Mouse (Mus musculus): ENCODE measurements around the gene Ndufb6. TPM values are rescaled to one million over a fixed set of nuclear protein-coding genes. Genes with fewer than 3 reads are reported as not detected.
"Not testable (repeated sequence)": the region's sequence is repeated elsewhere in the genome, so short reads cannot be mapped to it uniquely, and the experiment has no call there.

Ndufb6 gene
- total RNA-seq (2021), result 100 to 1,000 TPM; 448 to 463 TPM
- long read RNA-seq, experiment 1, transcript Ndufb6-201 (4 exons, 659 nt), result major isoform, 245 of 251 reads
- long read RNA-seq, experiment 1, partial matches to known transcripts, result 2 of 251 reads
- long read RNA-seq, experiment 1, other reads (novel, unspliced or antisense), result 3 of 251 reads
- long read RNA-seq, experiment 2, transcript Ndufb6-202 (3 exons, 480 nt), result minor isoform, 5 of 271 reads
- long read RNA-seq, experiment 2, transcript Ndufb6-201 (4 exons, 659 nt), result major isoform, 262 of 271 reads
- long read RNA-seq, experiment 2, partial matches to known transcripts, result 0 of 271 reads
- long read RNA-seq, experiment 2, other reads (novel, unspliced or antisense), result 4 of 271 reads

DNA sequence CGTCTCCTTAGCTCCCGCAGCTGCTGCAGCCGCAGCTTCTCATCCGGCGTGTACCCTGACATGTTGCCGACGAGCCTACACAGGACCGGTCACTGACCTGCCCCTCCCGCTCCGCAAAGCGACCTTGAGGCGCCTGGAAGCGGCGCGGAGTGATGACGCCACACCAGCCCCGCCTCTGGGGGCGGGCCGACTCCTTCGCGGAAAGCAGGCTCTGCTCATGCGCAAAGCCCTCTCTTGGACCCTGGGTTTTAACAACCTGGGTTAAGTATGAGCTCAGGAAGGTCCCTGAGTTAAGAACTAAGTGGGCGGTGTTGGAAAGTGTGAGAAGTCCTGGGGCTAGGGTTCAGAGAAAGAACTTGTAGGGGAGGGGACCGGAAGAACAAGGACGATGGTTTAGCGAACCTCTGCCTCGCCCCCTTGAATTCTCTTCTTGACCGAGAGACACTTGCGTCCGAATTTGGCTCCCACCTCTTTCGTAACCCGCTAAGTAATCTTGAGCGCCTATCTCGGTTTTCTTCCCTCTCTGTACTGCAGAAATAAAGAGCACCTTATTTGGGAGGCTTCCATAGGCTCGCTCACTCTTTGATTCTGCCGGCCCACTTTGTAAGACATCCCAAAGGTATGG lies at the start of gene Ndufb6:
Gene Ndufb6 (minus strand): TSS at position 146 of the 625 bp plus-strand sequence.
- intact Hi-C loops (cut with DNase I), result loop anchor here (5.0 kb wide), 1 partner anchor 37 kb away; no protein-coding TSS in a partner anchor

DNA sequence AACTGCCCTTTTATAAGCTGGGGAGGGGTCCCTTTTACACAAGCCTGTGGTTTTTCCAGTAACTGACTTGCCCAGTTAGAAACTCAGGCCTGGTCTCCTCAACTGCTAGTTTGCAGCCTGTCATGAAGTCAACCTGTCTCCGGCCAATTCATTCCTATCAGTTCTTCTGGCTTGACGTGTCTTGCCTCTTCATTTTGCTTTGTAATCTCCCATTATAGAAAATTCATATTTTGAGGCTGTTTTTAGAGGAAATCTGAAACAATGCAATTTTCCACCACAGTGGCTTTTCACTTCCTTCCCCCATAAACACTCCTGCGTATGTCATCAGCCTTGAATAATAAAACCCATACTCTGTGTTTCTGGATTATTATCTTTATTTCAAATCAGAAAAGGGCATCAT lies 47.9 kb upstream of the Ndufb6 start:
- no peak for DNase-seq
- intact Hi-C loops (cut with DNase I), result no loop called here

More for the DNA sequence above, at the start of gene Ndufb6:
- DNase-seq, result peak; percentile 96 to 99

DNA sequence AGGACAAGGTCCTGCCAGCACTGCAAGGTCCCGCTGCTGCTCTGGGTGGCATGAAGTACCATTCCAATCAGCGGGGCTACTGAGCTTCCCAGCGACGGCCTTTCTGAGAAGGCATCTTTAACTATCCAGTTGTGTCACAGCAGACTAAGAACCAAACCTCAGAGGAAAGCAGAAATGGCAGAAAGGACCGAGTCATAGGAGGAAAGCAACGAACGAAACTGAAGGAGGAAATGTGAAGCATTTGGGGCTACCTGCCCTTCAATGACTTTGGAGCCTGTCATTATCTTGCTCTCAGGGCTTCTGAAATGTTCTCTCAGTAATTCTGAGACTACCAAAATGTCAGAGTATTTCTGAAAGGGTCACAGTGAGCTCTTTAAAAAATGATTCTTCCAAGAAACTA lies 45.4 kb upstream of the Ndufb6 start:
- no peak for DNase-seq
- intact Hi-C loops (cut with DNase I), result no loop called here

DNA sequence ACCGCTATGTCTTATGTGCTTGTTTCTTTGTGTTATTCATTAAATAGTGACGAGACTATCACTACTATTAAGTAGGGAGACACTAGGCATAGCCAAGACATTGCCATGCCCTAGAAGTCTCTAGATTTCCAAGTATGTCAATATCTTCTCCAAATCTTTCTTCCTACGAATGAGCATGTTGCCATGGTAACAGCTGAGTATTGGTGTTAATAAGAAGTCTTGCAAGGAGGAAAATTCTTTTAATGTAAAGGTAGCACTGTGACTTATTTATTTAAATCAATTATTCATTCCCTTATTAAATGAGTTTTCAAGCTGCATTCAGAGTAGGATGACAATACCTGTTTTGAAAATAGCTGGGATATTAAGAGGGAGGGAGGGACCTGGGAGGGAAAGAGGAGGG lies 38.2 kb upstream of the Ndufb6 start:
- no peak for DNase-seq
- intact Hi-C loops (cut with DNase I), result no loop called here

DNA sequence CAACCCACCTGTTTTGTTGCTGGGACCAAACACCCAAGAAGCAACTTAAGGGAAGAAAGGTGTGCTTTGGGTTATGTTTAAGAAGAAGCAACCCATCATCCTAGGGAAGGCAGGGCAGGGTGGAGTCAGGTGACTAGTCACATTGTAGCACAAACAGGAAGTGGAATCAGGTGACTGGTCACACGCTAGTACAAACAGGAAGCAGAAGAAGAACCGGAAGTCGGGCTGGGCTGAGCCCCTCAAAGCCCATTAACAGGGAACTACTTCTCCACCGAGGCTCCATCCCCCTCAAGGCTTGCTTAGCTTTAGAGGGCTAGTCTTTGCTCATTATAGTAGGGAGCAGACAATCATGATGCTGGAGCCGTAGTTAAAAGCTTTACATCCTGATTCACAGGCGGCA lies 33.8 kb upstream of the Ndufb6 start:
- intact Hi-C loops (cut with DNase I), result no loop called here
- DNase-seq, result no peak

DNA sequence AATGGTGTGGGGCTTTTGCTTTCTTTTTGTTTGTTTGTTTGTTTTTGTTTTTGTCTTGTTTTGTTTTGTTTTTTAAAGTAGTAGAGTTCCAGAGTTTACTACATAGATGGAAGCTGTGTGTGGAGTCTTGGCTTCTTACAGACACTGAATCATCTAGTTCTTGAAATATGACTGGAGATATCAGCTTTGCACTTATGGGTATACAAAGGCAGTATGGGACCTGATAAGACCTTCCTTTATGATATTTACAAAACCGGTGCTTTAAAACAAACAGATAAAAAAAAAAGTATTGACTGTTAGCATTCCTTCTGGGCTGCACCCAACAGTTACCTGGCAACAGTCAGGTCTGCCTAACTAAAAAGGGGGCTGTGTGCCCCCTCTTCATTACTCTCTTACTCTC lies 33.0 kb upstream of the Ndufb6 start:
- intact Hi-C loops (cut with DNase I), result no loop called here
- no peak for DNase-seq

DNA sequence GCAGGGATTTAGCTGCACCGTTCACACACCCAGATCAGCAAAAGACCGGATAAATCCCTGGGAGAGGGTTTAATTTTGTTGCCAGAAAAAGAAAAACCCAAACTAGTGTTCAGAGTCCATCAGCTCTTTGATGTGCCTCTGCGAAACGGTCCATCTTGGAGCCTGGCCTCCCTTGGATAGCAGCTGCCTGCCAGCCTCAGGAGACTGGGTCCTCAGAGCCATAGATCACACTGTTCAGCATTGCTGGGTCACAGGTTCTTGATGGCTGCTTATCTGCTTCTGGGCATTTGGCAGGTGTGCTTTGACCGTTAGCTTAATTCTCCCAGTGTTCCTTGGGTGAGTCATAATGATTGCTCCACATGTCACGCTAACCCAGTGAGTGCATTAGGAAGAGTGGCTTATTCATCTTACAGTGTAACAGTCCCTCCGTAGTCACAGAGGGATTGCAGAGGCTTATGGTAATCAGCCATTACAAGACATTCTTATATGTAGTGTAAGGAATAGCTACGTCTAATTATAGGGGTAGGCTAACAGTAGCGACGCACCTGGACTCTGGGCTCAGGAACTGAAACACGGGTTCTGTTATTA lies 31.7 kb upstream of the Ndufb6 start:
- intact Hi-C loops (cut with DNase I), result no loop called here

DNA sequence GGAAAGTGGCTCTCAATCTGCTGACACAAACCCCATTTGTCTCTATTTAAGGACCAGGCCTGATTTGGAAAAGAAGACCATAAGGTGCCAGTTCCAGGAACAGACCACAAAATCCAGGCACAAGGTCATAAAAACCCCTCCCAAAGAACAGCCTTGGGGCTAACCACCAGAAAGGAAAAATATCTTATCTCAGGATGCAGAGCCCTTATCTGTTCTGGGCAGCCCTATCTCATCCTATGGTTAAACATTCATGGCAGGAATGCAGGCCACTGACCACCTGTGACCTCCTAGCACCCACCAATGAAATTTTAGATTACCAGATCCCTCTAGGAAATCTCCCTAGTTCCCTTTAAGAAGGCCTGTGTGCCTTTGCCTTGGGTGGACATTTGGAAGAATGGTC lies 30.5 kb upstream of the Ndufb6 start:
- intact Hi-C loops (cut with DNase I), result no loop called here
- DNase-seq, result no peak

More for the DNA sequence above, 31.7 kb upstream of the Ndufb6 start:
- DNase-seq, result no peak

DNA sequence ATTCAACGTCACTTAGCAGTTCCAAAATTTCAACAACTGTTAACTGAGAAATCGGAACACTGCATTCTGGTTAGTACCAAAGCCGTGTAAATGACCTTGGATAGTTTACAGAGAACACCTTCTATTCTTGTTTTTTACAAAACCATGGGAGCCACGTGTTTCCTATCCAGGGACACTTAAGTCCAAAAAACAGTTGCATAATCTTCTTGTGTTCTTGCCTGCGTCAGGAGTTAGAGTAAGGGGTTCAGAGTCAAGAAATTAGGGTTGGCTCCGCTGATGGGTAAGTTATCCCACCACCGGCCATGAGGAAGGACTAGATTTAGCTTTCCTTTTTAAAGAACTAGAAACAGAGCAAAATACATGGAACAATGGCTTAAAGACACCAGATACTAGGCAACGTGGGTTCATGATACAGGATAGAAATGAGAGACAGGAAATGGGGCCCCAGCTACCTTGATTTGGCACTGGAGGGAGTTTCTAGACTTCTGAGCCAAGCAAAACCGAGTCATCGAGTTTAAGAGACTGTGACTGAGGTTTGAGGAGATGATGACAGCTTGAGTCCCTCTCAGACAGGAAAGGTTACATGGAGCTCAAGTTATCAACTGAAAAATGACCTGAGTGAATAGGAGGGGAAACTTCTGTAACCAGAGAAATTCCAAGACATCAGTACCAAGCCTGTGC lies 23.4 kb upstream of the Ndufb6 start:
- intact Hi-C loops (cut with DNase I), result no loop called here
- no peak for DNase-seq

DNA sequence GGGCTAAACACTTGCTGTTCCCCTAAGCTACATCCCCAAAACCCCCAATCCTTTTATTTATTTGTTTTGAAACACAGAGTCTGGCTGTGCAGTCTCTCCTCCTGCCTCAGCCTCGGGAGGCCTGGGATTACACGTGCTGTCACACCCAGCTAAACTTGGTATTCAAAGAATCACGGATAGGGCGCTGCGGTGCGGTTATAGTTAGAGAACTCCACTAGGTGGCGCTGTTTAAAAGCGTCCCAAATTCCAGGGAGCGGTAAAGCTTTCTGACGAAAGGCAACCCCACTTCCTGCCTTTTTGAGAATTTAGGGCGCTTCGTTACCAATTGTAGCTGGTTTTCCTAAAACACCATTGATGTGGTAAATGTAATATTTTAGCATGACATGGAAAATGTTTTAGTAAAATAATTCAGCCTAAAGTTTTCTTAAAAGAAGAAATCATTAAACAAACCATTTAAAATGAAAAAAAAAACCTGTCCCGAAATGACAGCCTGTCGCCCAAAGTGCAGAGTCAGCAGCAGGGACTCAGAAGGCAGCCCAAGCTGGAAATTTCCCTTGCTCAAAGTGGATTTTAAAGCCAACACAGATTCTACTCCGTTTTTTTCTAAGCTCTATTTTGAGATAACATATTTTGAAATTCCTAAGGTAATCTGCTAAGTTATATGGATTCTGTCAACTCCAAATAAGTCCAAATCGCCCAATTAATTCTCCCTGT lies 22.0 kb upstream of the Ndufb6 start:
- intact Hi-C loops (cut with DNase I), result loop anchor here (1.0 kb wide), 1 partner anchor 381 kb away; no protein-coding TSS in a partner anchor
- peak; percentile 69 to 81 for DNase-seq

DNA sequence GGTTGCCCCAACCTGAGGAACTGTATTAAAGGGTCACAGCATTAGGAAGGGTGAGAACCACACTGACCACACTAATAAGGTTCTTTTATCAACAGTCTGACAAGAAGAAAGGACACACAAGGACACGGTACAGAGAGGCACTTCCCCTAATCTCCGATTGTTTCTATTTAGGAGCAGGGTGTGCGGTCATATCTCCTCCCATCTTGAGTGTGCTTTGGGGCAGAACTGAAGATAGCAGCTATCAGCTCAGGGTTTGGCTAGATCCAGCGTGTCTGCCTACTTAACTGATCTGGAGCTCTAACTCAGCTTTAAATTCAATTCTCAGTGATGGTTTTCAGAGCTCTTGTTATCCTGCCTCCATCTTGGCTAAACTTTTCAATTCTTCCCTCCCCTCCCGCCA lies 19.9 kb upstream of the Ndufb6 start:
- no peak for DNase-seq

DNA sequence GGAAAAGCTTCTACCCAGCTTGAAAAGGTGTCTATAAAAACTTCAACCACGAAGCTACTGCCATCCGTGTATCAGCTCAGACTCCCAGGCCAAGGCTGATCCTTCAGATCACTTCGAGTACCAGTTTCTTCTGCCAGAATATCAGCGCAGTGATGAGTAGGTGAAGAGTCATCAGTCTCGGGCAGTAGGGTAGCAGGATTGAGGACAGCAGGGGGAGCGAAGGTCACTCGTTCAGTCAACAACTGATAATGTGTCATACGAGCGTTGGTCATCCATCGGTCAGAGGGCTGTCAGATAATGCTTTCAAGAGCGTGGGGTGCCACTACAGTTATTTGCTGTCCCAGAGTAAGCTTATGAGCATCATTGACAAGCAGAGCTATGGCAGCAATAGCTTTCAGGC lies 12.3 kb upstream of the Ndufb6 start:
- DNase-seq; intact Hi-C loops (cut with DNase I): not testable (repeated sequence)

More for the DNA sequence above, 19.9 kb upstream of the Ndufb6 start:
- intact Hi-C loops (cut with DNase I), result no loop called here

DNA sequence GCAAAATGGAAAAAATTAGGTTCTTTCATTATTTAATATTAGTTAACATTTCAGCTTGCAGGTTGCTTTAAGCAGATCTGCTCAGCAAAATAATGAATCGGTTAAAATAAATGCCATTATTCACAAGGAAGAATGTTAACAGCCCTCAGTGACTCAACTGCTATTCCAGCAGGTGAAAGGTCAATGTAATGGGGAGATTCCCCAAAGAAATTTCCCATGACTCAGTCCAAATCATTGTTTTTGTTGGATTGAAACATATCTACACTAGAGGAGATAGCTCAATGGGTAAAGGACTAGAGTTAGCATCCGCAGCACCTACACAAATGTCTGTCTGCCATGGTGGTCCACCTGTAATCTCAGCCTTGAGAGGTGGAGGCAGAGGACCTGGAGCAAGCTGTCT lies 9.8 kb upstream of the Ndufb6 start:
- no peak for DNase-seq
- intact Hi-C loops (cut with DNase I), result loop anchor here (5.0 kb wide), 1 partner anchor 72 kb away; no protein-coding TSS in a partner anchor

DNA sequence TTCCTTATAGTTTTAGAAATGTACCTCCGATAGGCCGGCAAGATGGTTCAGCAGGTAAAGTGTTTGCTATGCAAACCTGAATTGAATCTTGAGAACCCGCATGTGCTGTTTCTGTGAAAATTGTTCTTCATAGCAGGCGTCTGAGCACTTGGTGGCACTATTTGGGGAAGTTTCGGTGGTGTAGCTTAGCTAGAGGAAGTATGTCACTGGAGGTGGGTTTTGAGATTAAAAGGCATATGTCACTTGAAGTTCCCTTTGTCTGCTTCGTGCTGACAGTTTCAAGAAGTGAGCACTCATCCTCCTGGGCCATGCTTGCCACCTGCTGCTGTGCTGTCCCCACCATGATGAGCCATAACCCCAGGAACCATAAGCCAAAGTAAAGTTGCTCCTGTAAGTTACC lies 8.2 kb upstream of the Ndufb6 start:
- no peak for DNase-seq
- intact Hi-C loops (cut with DNase I), result loop anchor here (2.0 to 5.0 kb wide), 2 partner anchors 70 to 105 kb away; no protein-coding TSS in a partner anchor

DNA sequence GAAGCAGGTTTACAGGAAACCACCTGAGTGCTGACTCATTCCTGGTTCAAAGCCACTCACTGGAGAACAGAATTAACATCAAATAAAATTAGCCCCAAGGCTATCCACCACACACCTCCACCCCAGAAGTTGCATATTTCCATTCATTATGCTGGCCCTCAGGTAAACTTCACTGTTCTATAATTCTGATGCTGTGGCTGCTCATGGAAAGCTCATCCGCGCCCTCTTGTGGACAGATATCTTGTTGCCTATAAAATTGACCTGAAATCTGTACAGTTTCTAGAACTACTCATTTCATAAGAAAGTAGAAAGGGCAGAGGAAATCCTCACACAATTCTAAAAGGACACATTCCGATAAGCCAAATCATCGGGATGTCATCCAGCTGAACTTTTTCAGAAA lies 6.4 kb upstream of the Ndufb6 start:
- intact Hi-C loops (cut with DNase I), result loop anchor here (2.0 to 5.0 kb wide), 2 partner anchors 68 to 151 kb away; no protein-coding TSS in a partner anchor
- peak; percentile 64 to 79 for DNase-seq

DNA sequence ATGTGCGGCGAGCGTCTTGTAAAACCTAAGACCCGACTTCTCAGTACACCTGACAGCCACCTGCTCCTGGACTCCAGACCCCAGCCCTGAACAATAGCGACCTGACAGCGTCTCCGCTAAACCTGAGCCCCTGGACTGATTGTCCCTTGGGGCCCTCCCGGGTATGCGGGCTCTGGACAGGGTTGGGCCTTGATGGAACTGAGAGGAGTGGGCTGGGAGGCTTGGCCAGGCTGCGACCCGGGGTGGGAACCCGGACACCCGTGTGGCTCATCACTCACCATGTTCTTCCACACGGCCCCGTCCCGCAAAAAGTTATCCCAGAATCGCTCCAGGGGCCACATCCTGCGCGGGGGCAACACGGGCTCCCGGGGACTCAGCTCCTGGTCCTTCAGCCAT lies 343 bp downstream of the Ndufb6 start:
- intact Hi-C loops (cut with DNase I), result loop anchor here (5.0 kb wide), 1 partner anchor 37 kb away; no protein-coding TSS in a partner anchor
- DNase-seq, result no peak

DNA sequence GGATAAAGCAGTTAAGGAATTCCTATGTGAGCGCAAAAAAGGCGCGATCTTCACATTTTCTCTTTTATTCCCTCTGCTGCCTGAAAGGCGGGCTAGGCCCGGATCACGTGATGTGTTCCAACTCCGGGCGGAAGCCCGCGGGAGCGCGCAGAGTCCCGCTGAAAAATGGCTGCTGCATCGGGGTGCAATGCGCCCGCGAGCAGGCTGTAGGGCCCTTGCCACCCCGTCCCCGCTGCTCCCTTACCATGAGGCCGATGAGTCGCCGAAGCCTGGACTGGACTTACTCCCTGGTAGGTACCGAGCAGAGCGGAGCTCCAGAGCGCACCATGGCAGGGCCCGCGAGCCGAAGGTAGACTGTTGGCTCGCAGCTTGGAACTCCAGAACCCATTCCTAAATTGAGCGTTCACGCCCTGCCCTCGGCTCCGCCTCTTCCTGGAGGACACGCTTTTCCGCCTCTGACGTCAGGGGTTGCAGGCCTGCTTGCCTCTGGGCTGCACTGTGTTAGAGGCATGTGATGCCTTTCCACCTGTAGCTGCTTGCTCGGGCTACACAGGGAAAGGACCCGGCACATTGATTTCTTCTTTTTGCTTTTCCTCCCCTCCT lies 9.7 kb downstream of the Ndufb6 start, which contains the start of the genes Smim27 and Topors:
Gene Smim27 (plus strand): TSS at position 150 of the 603 bp plus-strand sequence.
Gene Topors (minus strand): TSS at position 421 of the 603 bp plus-strand sequence.
- intact Hi-C loops (cut with DNase I), result loop anchor here (5.0 kb wide), 1 partner anchor 37 kb away; no protein-coding TSS in a partner anchor
- DNase-seq, result peak; percentile 93 to 96

DNA sequence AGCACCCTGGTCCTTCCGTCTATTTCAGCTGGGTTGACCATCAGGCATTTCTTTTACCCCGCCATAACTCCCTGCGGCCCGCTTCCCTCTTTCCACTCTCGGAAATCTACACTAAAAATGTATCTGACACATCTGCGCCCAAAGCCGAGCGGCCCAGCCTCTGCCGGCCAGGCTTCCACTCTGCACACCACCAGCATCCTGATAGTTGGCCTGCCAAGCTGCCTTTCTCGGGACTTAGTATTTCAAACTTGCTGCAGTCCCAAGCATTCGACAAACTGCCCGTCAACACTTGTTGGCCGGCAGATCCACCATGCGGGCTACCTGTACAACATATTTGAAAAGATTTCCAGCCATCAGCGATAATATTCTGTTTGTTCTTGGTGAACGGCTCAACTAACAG lies 10.4 kb downstream of the Ndufb6 start:
- DNase-seq, result no peak
- intact Hi-C loops (cut with DNase I), result loop anchor here (5.0 kb wide), 1 partner anchor 37 kb away; no protein-coding TSS in a partner anchor

DNA sequence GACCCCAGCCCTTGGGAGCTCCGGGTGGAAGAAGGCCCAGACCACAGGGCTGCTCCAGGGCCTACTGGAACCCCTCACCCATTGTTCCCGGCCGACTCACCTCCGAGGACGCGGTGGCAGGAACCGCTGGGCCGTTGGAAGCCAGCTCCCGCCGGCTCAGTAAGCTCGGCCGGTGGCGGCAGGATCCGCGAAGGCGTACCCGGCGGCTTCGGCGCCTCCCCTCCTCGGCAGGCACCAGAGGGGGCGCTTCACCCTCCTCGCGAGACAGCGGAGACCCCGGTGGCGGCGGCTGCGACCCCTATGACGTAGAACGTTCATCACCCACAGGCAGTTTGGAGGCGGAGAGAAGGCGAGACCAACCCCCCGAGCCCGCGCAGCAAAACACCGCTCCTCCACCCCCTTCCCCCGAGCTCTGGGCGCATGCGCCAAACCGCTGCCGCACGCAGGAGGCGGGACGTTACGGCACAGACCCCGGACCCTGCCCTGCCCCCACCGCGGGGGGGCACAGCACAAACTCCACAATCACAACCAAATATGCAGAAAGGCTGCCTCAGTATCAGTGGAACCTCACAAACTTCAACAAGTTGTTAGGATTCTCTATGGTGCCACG lies 10.9 kb downstream of the Ndufb6 start:
- intact Hi-C loops (cut with DNase I), result loop anchor here (5.0 kb wide), 1 partner anchor 36 kb away; no protein-coding TSS in a partner anchor
- peak; percentile 94 for DNase-seq
